Mouse (Mus musculus) layer of hippocampus, adult 11-12 months (tissue): Measurements from ENCODE around the gene Mylip.

Experiments used
- DNase-seq: peaks from one replicate; pipeline ENCODE4 v3.0.0; 2022; ENCODE audit warnings: low spot score

Mylip gene

GRCm38 (mm10) chr13:45389448-45390311, at the start of gene Mylip:
Gene Mylip, plus strand, starts transcription at chr13:45389742.
- DNase-seq = peak; percentile 98

DNA sequence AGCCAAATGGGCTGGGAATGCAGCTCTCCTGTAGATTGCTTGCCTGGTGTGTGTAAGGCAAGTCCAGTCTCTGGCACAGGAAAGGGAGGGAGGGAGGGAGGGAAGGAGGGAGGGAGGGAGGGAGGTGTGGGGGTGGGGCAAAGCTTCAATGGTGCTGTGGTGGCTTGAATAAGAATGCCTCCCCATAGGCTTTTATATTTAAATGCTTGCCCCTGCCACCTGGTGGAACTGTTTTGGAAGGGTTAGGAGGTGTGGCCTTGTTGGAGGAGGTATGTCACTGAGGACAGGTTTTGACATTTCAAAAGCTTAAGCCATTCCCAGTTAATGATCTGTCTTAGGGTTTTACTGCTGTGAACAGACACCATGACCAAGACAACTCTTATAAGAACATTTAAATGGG, 47.6 kb upstream of the Mylip start:
- DNase-seq = no peak

- DNase-seq = no peak
These were observed 46.0 kb upstream of the Mylip start for GRCm38 (mm10) chr13:45343541-45343940.

DNA sequence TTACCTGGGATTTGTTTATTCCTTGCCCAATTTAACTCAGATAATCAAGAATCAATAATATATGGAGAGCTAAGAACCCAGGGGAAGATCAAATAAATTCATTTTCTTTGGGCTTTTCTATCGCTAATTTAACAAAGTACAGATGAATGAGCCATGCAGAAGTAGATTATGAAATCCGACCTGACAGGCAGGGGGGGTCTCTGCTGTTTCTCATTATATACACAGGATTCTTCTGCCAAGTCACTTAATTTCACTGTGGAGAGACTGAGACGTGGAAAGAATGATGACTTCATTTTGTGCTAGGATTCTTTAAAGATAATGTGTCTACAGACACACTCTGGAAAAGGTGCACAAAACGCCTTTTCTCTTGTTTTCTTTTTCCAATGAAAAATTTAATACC, 45.6 kb upstream of the Mylip start:
- no peak for DNase-seq

DNA sequence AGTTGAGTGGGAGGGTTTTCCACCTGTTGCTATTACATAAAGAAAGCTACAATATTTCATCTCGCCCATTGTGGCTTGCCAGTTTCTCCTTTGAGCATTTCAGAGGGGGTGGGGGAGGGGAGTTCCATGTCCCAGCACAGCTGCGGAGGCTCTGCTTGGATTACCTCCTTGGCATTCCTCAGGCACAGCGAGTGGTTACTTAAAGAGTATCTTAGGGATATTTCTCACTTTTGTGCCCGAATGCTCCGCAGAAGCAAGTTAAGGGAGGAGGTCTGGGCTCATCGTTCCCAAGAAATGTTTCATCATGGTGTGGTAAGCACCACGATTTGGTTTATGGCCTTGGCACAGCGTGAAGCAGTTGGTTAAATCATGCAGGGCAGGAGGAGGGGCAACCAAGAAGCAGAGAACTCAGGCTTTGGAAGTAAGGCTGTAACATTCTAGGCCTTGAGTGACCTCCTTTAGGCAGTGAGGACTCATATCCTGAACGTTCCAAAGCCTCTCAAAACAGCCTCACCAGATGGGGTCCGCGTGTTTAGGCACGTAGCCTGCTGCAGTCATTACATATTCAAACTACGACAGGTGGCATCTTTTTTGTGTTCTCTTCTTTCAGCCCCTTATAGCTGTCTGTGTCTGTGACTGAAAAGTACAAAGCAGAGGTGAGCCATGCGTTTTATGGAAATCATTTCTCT, 43.9 kb upstream of the Mylip start:
- no peak for DNase-seq

GRCm38 (mm10) chr13:45351483-45351882, 38.1 kb upstream of the Mylip start:
- DNase-seq = no peak

DNA sequence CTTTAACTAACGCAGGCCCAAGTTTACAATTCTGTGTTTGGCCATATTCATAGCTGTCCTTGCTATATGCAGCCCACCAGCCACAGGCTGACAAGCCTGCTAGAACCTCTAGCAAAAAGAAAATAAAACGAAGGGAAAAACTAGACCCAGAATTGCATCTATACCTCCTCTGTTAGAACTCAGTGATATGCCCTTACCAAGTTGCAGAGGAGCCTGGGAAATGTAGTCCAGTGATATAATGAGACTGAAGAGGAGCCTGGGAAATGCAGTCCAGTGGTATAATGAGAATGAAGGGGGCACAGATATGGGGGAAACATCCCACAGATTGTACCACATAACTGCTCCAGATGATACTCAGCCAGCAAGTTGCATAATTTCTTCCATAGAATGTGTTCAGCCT, 34.7 kb upstream of the Mylip start:
- no peak for DNase-seq

DNA sequence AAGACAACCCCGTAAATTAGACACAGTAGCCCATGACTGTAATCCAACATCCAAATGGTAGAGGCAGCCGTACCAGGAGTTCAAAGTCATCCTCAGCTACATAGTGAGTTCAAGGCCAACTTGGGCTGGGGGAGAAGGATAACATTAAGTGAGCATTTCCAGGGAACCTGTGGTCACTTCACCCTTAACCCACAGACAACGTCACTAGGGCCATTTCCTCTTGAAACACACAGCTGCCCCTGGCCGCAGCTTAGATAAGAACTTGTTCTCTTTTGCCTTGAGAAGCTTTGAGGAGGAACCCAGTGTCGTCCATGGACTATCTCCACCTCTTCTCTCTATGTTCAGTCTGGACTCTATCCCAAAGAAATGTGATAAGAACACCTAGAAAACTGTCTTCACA, 31.3 kb upstream of the Mylip start:
- DNase-seq = no peak

- no peak for DNase-seq
These were observed 30.7 kb upstream of the Mylip start for GRCm38 (mm10) chr13:45358676-45359323.

DNA sequence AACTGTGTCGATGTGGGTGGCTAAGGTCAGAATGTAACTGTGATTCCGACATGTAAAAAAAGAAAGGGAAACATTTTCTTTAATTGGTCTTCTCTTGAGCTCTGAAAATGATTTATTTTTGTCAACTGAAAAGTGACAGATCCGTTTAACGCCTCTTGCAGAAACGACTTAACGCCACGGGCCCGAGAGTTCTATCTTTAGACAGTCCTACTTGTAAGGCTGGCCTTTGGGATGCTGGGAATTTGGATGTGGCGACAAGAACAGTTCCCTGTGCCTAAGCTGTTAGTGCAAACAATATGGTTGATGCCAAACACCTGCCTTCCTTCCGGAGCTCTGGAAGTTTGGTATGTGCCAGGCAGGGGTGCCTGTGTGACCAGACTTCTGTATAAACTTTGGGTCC, 23.8 kb upstream of the Mylip start:
- no peak for DNase-seq

- DNase-seq = no peak
These were observed 17.9 kb upstream of the Mylip start for GRCm38 (mm10) chr13:45371673-45372072.

GRCm38 (mm10) chr13:45372456-45372855, 17.1 kb upstream of the Mylip start:
- no peak for DNase-seq

DNA sequence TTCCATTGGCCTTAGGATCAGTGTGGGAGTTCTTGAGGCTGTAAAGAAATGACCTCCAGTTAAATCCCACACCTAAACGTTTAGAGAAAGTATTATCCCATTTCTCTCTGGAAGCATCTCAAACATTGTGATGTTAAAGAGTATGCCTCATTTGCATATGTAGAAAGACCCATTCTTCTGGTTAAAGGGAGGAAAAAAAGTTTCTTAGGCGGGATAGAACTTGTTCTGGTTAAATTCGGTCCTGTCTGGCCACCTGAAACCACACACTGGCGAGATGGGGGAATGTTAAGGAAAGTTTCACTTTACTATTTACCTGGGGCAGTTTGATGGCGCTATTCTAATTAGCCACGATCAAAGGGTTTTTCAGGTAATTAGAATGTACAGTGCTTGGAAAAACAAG, 14.7 kb upstream of the Mylip start:
- DNase-seq = no peak

DNA sequence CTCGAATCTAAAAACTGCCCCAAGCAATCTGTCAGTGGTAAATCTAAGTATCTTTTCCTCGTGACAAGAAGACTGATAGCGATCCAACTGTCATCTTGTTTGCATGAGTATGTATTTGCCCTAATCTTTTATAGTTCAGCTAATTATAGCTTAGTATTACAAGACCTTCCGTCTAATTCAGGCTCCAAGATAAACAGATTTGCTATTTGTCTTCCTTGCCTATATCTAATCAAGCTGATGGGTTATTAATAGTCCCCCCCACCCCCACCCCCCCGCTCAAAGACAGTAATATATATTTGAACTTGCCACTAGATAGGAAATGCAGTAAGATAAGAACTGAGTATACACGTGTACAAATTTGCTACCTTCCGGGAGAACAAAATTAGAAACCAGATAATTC, 7.3 kb upstream of the Mylip start:
- DNase-seq = no peak

- no peak for DNase-seq
These were observed 4.9 kb upstream of the Mylip start for GRCm38 (mm10) chr13:45384636-45385035.

DNA sequence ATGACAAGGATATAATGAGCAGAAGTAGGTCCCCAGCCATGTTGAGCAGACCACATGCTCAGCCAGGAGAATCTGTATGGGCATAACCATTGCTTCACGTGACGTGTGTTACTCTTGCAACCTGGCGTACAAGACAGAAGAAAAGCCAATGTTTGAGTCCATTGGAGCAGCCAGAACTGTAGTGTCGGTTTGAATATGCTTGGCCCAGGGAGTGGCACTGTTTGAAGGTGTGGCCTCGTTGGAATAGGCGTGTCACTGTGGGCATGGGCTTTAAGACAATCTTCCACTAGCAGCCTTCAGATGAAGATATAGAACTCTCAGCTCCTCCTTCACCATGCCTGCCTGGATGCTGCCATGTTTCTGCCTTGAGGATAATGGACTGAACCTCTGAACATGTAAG, 4.0 kb upstream of the Mylip start:
- no peak for DNase-seq

GRCm38 (mm10) chr13:45386253-45386652, 3.3 kb upstream of the Mylip start:
- DNase-seq = no peak

GRCm38 (mm10) chr13:45387231-45387630, 2.3 kb upstream of the Mylip start:
- DNase-seq = no peak

DNA sequence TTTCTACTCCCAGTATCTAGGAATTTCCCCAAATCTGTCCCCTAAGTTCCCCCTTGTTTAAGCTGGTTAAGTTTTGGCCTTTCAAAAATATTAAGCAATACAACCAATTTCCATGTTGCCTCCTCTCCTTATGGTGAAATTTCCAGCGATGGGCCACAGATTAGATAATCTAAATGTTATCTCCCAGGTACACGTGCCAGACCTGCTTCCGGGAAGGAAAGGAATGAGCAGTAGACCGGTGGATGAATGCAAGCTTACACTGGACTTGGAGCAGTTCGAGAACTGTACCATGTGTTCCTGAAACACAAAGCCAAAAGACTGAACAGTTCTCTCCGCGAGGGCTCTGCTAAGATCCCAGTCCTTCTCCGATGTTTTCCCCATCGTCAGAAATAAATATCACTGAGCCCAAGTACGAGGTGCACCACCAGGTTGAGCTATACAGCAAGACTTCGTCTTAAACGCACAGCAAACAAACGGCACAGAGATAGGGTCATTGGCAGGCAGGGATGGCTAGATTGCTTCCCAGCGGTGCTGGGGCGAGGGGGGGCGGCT, 1.2 kb upstream of the Mylip start:
- no peak for DNase-seq

DNA sequence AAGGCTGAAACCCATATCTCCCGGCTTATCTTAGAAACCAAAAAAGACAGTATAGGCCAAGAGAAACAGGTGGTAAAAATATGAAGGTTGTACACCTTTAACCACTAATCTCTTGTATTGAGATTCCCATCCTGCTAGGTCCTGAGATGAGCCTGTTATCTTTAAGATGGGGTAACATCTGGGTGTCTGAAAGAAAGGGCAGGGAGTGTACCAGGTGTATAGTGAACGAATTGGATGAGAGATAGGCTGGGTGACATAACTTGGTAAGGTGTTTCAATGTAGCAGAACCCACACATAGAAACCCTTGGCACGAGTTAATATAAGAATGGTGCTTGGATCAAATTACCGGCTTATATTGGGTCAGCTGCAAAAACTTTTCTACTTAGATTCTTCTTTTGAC, 653 bp upstream of the Mylip start:
- DNase-seq = no peak

DNA sequence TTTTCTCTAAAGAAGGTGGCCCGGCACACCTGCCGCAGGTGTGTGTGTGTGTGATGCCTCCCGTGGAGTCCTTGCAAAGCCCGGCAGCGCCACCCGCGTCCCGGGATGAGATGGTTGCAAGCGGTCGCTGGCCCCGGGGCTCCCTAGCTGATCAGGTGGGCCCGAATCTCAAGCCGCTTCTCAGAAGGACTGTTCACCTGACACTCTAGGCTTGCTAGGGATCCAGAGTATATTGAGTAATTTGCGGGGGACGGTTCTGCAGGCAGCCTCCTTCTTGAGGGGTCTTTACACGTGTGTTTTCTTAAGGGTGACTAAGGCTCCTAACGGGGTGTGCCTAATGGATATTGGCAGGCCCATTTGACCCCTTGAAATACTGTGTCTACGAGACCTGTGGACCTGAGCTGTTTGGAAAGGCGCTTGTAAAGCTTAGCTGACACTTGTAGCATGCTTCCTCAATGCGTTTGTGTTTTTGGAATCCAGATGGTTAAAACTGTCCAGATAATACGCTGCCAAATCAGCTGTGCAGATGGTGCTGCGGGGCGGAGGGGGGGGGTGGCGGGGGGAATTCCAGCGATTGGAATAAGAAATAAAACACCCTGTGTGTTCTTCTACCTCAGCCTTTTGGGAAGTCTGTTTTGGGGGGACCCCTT, 895 bp downstream of the Mylip start:
- DNase-seq = no peak
